Mouse (Mus musculus) hindbrain, embryonic 16.5 days (tissue): Measurements from ENCODE around the gene Hspb1. TPM values are rescaled to one million over a fixed set of nuclear protein-coding genes. Genes with fewer than 3 reads are reported as not detected.

Source experiments
- ATAC-seq: fragments of 200-750 bp; cut with Nextera tagmentation; 2 replicates; pipeline ENCODE4 v1.8.0; 2017; ENCODE audit warnings: moderate TSS enrichment, moderate library complexity
- H3K27ac ChIP-seq: fragments of 300-500 bp; sonication (generic); 2 replicates; pipeline ENCODE4 v1.5.1; 2014; ENCODE audit warnings: low read depth, mild to moderate bottlenecking, control low read depth, low read length, moderate library complexity
- H3K27me3 ChIP-seq: fragments of 300-500 bp; sonication (generic); replicated peaks from 2 replicates; pipeline ENCODE4 v1.6.1; 2014; ENCODE audit warnings: low read length; ENCODE audit not compliant: control insufficient read depth, insufficient read depth
- H3K36me3 ChIP-seq: fragments of 300-500 bp; sonication (generic); 2 replicates; pipeline ENCODE4 v1.6.1; 2014; ENCODE audit warnings: mild to moderate bottlenecking, low read length, moderate library complexity, mixed read lengths; ENCODE audit not compliant: control insufficient read depth, insufficient read depth
- H3K4me1 ChIP-seq: fragments of 300-500 bp; sonication (generic); 2 replicates; pipeline ENCODE4 v1.6.1; 2014; ENCODE audit warnings: low read depth, low read length; ENCODE audit not compliant: control insufficient read depth, insufficient read depth
- H3K4me2 ChIP-seq: fragments of 300-500 bp; sonication (generic); 2 replicates; pipeline ENCODE4 v1.6.1; 2014; ENCODE audit warnings: mild to moderate bottlenecking, low read length, control low read depth, moderate library complexity
- H3K4me3 ChIP-seq: fragments of 300-500 bp; sonication (generic); 2 replicates; pipeline ENCODE4 v1.5.1; 2014; ENCODE audit warnings: mild to moderate bottlenecking, low read length, control low read depth, moderate library complexity
- H3K9ac ChIP-seq: fragments of 300-500 bp; sonication (generic); 2 replicates; pipeline ENCODE4 v1.6.1; 2014; ENCODE audit warnings: low read depth, mild to moderate bottlenecking, control low read depth, low read length, moderate library complexity
- H3K9me3 ChIP-seq: fragments of 300-500 bp; sonication (generic); 2 replicates; pipeline ENCODE4 v1.6.1; 2014; ENCODE audit warnings: mild to moderate bottlenecking, low read length, moderate library complexity; ENCODE audit not compliant: control insufficient read depth
- WGBS: fragments of 180-500 bp; shearing (Covaris S2); extraction: QIAGEN DNeasy Blood & Tissue Kit; methylation state at CpG from one replicate; pipeline ENCODE4 v1.1.7; 2014; 5-methylcytosine and 5-hydroxymethylcytosine counted together
- polyA plus RNA-seq: library from polyadenylated mRNA; unstranded; fragments of >200 nt; fragmentation: Nextera tagmentation; extraction: Ambion mirVana; gene quantifications from 2 replicates; pipeline ENCODE4 v1.2.1, GENCODE M21; 2015

Hspb1 gene
- polyA plus RNA-seq, 1 experiment from 2014 or later: 15.6 TPM

- Histone ChIP-seq H3K4me1 (peaks cover 10% of the 10 kb centered on the region), H3K27me3 (no peaks in the 10 kb centered on the region), H3K27ac (no peak overlapping the region), H3K4me3 (no peak overlapping the region), H3K36me3 (peaks cover 11% of the 10 kb centered on the region), H3K9ac (no peak overlapping the region), H3K9me3 (no peaks in the 10 kb centered on the region), H3K4me2 (no peak overlapping the region)
- no peak for ATAC-seq
- 64% methylated on average over 8 of the region's 8 CpGs for WGBS
These were observed 17.9 kb downstream of the Hspb1 start for GRCm38 (mm10) chr5:135905320-135906225.

- Histone ChIP-seq H3K4me2 (no peak overlapping the region), H3K27me3 (no peaks in the 10 kb centered on the region), H3K36me3 (peaks cover 21% of the 10 kb centered on the region), H3K27ac (no peak overlapping the region), H3K9me3 (no peaks in the 10 kb centered on the region), H3K4me1 (peaks cover 10% of the 10 kb centered on the region), H3K4me3 (no peak overlapping the region), H3K9ac (no peak overlapping the region)
- no peak for ATAC-seq
- WGBS: 84% methylated on average over 4 of the region's 4 CpGs
These were observed 19.1 kb downstream of the Hspb1 start for GRCm38 (mm10) chr5:135906846-135907245.

- H3K36me3 ChIP-seq: peaks cover 21% of the 10 kb centered on the region
- ATAC-seq: no peak
- 76% methylated on average over 13 of the region's 13 CpGs for WGBS
- no peak overlapping the region for H3K4me2 ChIP-seq
- H3K9me3 ChIP-seq: no peaks in the 10 kb centered on the region
- peaks cover 10% of the 10 kb centered on the region for H3K4me1 ChIP-seq
- no peaks in the 10 kb centered on the region for H3K27me3 ChIP-seq
- H3K9ac ChIP-seq: no peak overlapping the region
- H3K27ac ChIP-seq: no peak overlapping the region
- H3K4me3 ChIP-seq: no peak overlapping the region
These were observed 19.5 kb downstream of the Hspb1 start for GRCm38 (mm10) chr5:135907256-135907655.

GRCm38 (mm10) chr5:135908185-135908584 lies 20.5 kb downstream of the Hspb1 start:
- Histone ChIP-seq H3K27me3 (no peaks in the 10 kb centered on the region), H3K9me3 (no peaks in the 10 kb centered on the region), H3K4me1 (peaks cover 6% of the 10 kb centered on the region), H3K9ac (no peak overlapping the region), H3K4me3 (no peak overlapping the region), H3K4me2 (no peak overlapping the region), H3K27ac (no peak overlapping the region), H3K36me3 (peaks cover 21% of the 10 kb centered on the region)
- 60% methylated on average over 12 of the region's 12 CpGs for WGBS
- ATAC-seq: no peak

- no peak for ATAC-seq
- no peak overlapping the region for H3K9ac ChIP-seq
- H3K9me3 ChIP-seq: no peaks in the 10 kb centered on the region
- no peaks in the 10 kb centered on the region for H3K27me3 ChIP-seq
- peaks cover 23% of the 10 kb centered on the region for H3K36me3 ChIP-seq
- no peak overlapping the region for H3K4me2 ChIP-seq
- H3K27ac ChIP-seq: no peak overlapping the region
- H3K4me1 ChIP-seq: no peaks in the 10 kb centered on the region; the same call in 1 of the 2 replicates
- WGBS: 93% methylated on average over 16 of the region's 16 CpGs
- H3K4me3 ChIP-seq: no peak overlapping the region
These were observed 21.3 kb downstream of the Hspb1 start for GRCm38 (mm10) chr5:135908989-135909388.

- 84% methylated on average over 10 of the region's 10 CpGs for WGBS
- no peak overlapping the region for H3K27ac ChIP-seq
- no peaks in the 10 kb centered on the region for H3K4me1 ChIP-seq
- no peak overlapping the region for H3K9ac ChIP-seq
- peaks cover 26% of the 10 kb centered on the region for H3K36me3 ChIP-seq
- no peak overlapping the region for H3K4me3 ChIP-seq
- H3K27me3 ChIP-seq: no peaks in the 10 kb centered on the region
- no peak overlapping the region for H3K4me2 ChIP-seq
- no peak for ATAC-seq
- no peaks in the 10 kb centered on the region for H3K9me3 ChIP-seq
These were observed 21.9 kb downstream of the Hspb1 start for GRCm38 (mm10) chr5:135909646-135910045.

- H3K4me2 ChIP-seq: no peak overlapping the region
- ATAC-seq: no peak
- no peaks in the 10 kb centered on the region for H3K4me1 ChIP-seq
- no peaks in the 10 kb centered on the region for H3K9me3 ChIP-seq
- WGBS: 85% methylated on average over 25 of the region's 25 CpGs
- H3K4me3 ChIP-seq: no peak overlapping the region
- no peak overlapping the region for H3K9ac ChIP-seq
- H3K27ac ChIP-seq: no peak overlapping the region
- H3K36me3 ChIP-seq: peaks cover 26% of the 10 kb centered on the region
- no peaks in the 10 kb centered on the region for H3K27me3 ChIP-seq
These were observed 23.1 kb downstream of the Hspb1 start for GRCm38 (mm10) chr5:135910813-135911212.

- Histone ChIP-seq H3K27me3 (no peaks in the 10 kb centered on the region), H3K4me1 (no peaks in the 10 kb centered on the region), H3K9ac (no peak overlapping the region), H3K4me3 (no peak overlapping the region), H3K9me3 (no peaks in the 10 kb centered on the region), H3K27ac (no peak overlapping the region), H3K36me3 (peaks cover 26% of the 10 kb centered on the region), H3K4me2 (no peak overlapping the region)
- 87% methylated on average over 11 of the region's 11 CpGs for WGBS
- no peak for ATAC-seq
These were observed 24.0 kb downstream of the Hspb1 start for GRCm38 (mm10) chr5:135911633-135912220.

- ATAC-seq: no peak
- no peaks in the 10 kb centered on the region for H3K27me3 ChIP-seq
- 83% methylated on average over 5 of the region's 5 CpGs for WGBS
- H3K4me3 ChIP-seq: no peak overlapping the region
- H3K9ac ChIP-seq: no peak overlapping the region
- H3K4me1 ChIP-seq: no peaks in the 10 kb centered on the region
- H3K27ac ChIP-seq: no peak overlapping the region
- no peaks in the 10 kb centered on the region for H3K9me3 ChIP-seq
- peaks cover 26% of the 10 kb centered on the region for H3K36me3 ChIP-seq
- no peak overlapping the region for H3K4me2 ChIP-seq
These were observed 25.5 kb downstream of the Hspb1 start for GRCm38 (mm10) chr5:135913201-135913600.
